Mouse (Mus musculus) lung, postnatal 0 days (tissue): ENCODE data around the gene Pan3. TPM values are rescaled to one million over a fixed set of nuclear protein-coding genes. Genes with fewer than 3 reads are reported as not detected.
"Not testable (repeated sequence)": the region's sequence is repeated elsewhere in the genome, so short reads cannot be mapped to it uniquely, and the experiment has no call there.

Source experiments
- ATAC-seq: fragments of 200-750 bp; cut with Nextera tagmentation; 2 replicates; pipeline ENCODE4 v1.8.0; 2017; ENCODE audit warnings: moderate library complexity
- DNase-seq: peaks from one replicate; pipeline ENCODE4 v3.0.0-alpha.2; 2016; ENCODE audit warnings: low spot score
- H3K27ac ChIP-seq: fragments of 300-500 bp; sonication (generic); 2 replicates; pipeline ENCODE4 v1.5.1; 2014; ENCODE audit warnings: antibody characterized with exemption, mild to moderate bottlenecking, low read length, mixed read lengths
- H3K27me3 ChIP-seq: fragments of 300-500 bp; sonication (generic); replicated peaks from 2 replicates; pipeline ENCODE4 v1.6.1; 2014; ENCODE audit warnings: low read length, mixed read lengths; ENCODE audit not compliant: insufficient read depth
- H3K36me3 ChIP-seq: fragments of 300-500 bp; sonication (generic); 2 replicates; pipeline ENCODE4 v1.6.1; 2014; ENCODE audit warnings: low read length, mixed read lengths; ENCODE audit not compliant: insufficient read depth
- H3K4me1 ChIP-seq: fragments of 300-500 bp; sonication (generic); 2 replicates; pipeline ENCODE4 v1.6.1; 2014; ENCODE audit warnings: antibody characterized with exemption, low read depth, low read length, mixed read lengths; ENCODE audit not compliant: insufficient read depth
- H3K4me2 ChIP-seq: fragments of 300-500 bp; sonication (generic); replicated peaks from 2 replicates; pipeline ENCODE4 v1.6.1; 2014; ENCODE audit warnings: low read depth, mild to moderate bottlenecking, low read length, moderate library complexity, mixed read lengths
- H3K4me3 ChIP-seq: fragments of 300-500 bp; sonication (generic); 2 replicates; pipeline ENCODE4 v1.5.1; 2014; ENCODE audit warnings: low read depth, low read length
- H3K9ac ChIP-seq: fragments of 300-500 bp; sonication (generic); replicated peaks from 2 replicates; pipeline ENCODE4 v1.6.1; 2014; ENCODE audit warnings: low read depth, mild to moderate bottlenecking
- H3K9me3 ChIP-seq: fragments of 300-500 bp; sonication (generic); 2 replicates; pipeline ENCODE4 v1.6.1; 2016; ENCODE audit warnings: low read length, mixed read lengths
- CTCF ChIP-seq: IDR thresholded peaks from 2 replicates; pipeline ENCODE4 v1.5.1; 2016; ENCODE audit warnings: antibody characterized with exemption, mild to moderate bottlenecking
- EP300 ChIP-seq: IDR thresholded peaks from 2 replicates; pipeline ENCODE4 v1.6.1; 2016; ENCODE audit warnings: antibody characterized with exemption, mild to moderate bottlenecking, control low read depth
- WGBS: fragments of 180-500 bp; shearing (Covaris S2); extraction: QIAGEN DNeasy Blood & Tissue Kit; methylation state at CpG from one replicate; pipeline ENCODE4 v1.1.7; 2014; 5-methylcytosine and 5-hydroxymethylcytosine counted together
- polyA plus RNA-seq: library from polyadenylated mRNA; unstranded; fragments of >200 nt; fragmentation: Nextera tagmentation; extraction: Ambion mirVana; gene quantifications from 2 replicates; pipeline ENCODE4 v1.2.1, GENCODE M21; 2015

The Pan3 gene
- polyA plus RNA-seq, 1 experiment from 2014 or later = 77.8 TPM

- H3K4me2 ChIP-seq = no peak overlapping the region
- ATAC-seq (no peak), DNase-seq (no peak)
- 76% methylated on average over 12 of the region's 12 CpGs for WGBS
- no peak overlapping the region for H3K27ac ChIP-seq
- no peaks in the 10 kb centered on the region for H3K27me3 ChIP-seq
- H3K9ac ChIP-seq = no peak overlapping the region
- no peaks in the 10 kb centered on the region for H3K4me1 ChIP-seq
- H3K36me3 ChIP-seq = peaks cover 27% of the 10 kb centered on the region; the same call in 1 of the 2 replicates
- no peaks in the 10 kb centered on the region for H3K9me3 ChIP-seq
- no peak overlapping the region for H3K4me3 ChIP-seq
- TF ChIP-seq EP300 (no peak), CTCF (no peak)
Measured at GRCm38 (mm10) chr5:147549016-147549755, 119.2 kb downstream of the Pan3 start.

DNA sequence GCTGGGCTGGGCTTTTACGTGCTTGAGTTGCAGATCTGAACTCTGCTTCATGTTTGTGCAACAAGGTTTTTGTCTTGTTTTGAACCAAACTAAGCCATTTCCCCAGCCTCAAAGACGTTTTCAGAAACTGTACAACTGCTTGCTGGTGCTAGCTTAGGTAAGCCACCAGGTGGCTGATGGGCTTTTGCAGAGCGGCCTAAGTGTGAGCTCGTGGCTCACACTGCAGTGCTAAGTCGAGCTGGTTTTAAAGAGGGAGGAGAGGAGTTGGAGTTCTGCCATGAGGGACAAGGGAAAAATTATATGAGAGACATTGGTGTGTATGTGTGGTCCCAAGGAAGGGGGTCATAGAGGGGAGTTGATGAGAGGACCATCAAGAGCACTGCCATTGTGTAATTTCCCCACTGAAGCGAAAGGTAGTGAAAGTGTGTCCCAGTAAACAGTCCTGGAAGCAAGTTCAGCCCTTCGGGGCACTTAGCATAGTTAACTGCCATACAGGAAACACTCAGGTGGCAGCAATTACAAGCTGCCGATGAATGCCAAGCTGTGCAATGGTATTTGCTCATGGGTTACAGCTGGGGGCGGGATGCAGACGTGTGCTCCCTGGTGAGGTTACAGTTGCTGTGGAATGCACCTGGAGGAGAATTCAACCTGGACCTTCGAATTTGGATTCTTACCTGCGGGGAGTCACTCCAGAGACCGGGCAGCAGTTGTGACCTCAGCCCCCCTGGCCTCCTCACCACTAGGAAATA lies 122.1 kb downstream of the Pan3 start:
- ATAC-seq (peak; percentile 95), DNase-seq (peak; percentile 82)
- peaks cover 20% of the 10 kb centered on the region; the same call in 1 of the 2 replicates for H3K36me3 ChIP-seq
- no peaks in the 10 kb centered on the region for H3K4me1 ChIP-seq
- H3K4me3 ChIP-seq = no peak overlapping the region
- H3K27ac ChIP-seq = peak overlapping the region; percentile 16; the same call in 1 of the 2 replicates
- H3K9me3 ChIP-seq = no peaks in the 10 kb centered on the region
- H3K4me2 ChIP-seq = no peak overlapping the region
- TF ChIP-seq EP300 (peak; percentile 55), CTCF (peak; percentile 50)
- no peak overlapping the region for H3K9ac ChIP-seq
- H3K27me3 ChIP-seq = no peaks in the 10 kb centered on the region
- 48% methylated on average over 13 of the region's 13 CpGs for WGBS

- peak; percentile 56 for DNase-seq
- H3K4me1 ChIP-seq, H3K27me3 ChIP-seq, H3K9me3 ChIP-seq, H3K9ac ChIP-seq, H3K36me3 ChIP-seq, ATAC-seq, H3K27ac ChIP-seq, H3K4me2 ChIP-seq, H3K4me3 ChIP-seq: not testable (repeated sequence)
- 50% methylated on average over 5 of the region's 6 CpGs for WGBS
Measured at GRCm38 (mm10) chr5:147557641-147558040, 127.7 kb downstream of the Pan3 start.

GRCm38 (mm10) chr5:147563511-147564139 lies 133.7 kb downstream of the Pan3 start:
- H3K27me3 ChIP-seq = no peaks in the 10 kb centered on the region
- H3K4me3 ChIP-seq = no peak overlapping the region
- TF ChIP-seq CTCF = no peak
- no peak for TF ChIP-seq EP300
- no peaks in the 10 kb centered on the region for H3K36me3 ChIP-seq
- no peak overlapping the region for H3K9ac ChIP-seq
- peak overlapping the region; percentile 48 for H3K4me2 ChIP-seq
- H3K9me3 ChIP-seq = no peaks in the 10 kb centered on the region
- DNase-seq = no peak
- no peak overlapping the region for H3K27ac ChIP-seq
- WGBS = 58% methylated on average over 18 of the region's 18 CpGs
- peak; percentile 48 for ATAC-seq
- no peaks in the 10 kb centered on the region for H3K4me1 ChIP-seq

GRCm38 (mm10) chr5:147564140-147564590 lies 134.2 kb downstream of the Pan3 start:
- Histone ChIP-seq H3K9ac (no peak overlapping the region), H3K27ac (no peak overlapping the region), H3K4me2 (peak overlapping the region; percentile 48), H3K4me3 (no peak overlapping the region), H3K9me3 (no peaks in the 10 kb centered on the region), H3K4me1 (no peaks in the 10 kb centered on the region), H3K27me3 (no peaks in the 10 kb centered on the region), H3K36me3 (no peaks in the 10 kb centered on the region)
- WGBS = 32% methylated on average over 16 of the region's 16 CpGs
- DNase-seq = no peak
- TF ChIP-seq EP300 = no peak
- TF ChIP-seq CTCF = no peak
- peak; percentile 14; the same call in 1 of the 2 replicates for ATAC-seq

DNA sequence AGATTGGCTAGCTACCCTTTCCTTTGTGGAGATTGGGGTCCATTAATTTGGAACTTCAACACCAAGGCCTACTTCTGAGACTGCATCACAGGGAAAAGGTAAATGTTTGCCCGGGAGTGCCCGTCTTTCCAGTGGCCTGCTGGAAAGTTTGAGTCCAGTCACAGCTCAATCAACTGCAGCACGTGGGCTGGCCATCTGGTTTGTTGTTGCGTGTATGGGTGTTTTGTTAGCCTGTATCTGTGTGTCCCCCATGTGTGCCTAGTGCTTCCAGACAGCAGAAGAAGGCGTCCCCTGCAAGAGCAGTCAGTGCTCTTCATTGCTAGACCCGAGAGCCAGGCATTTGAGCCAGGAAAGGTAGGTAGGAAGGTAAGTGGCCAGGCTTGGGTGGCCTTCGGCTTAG lies 135.5 kb downstream of the Pan3 start:
- Histone ChIP-seq H3K27me3 (no peaks in the 10 kb centered on the region), H3K36me3 (no peaks in the 10 kb centered on the region), H3K27ac (no peak overlapping the region), H3K9ac (no peak overlapping the region), H3K4me3 (no peak overlapping the region), H3K4me2 (no peak overlapping the region), H3K9me3 (no peaks in the 10 kb centered on the region), H3K4me1 (no peaks in the 10 kb centered on the region)
- TF ChIP-seq CTCF = no peak
- 85% methylated on average over 7 of the region's 7 CpGs for WGBS
- no peak for DNase-seq
- no peak for ATAC-seq
